Mouse (Mus musculus): ENCODE measurements around the gene Immp2l. TPM values are rescaled to one million over a fixed set of nuclear protein-coding genes. Genes with fewer than 3 reads are reported as not detected.
A peak's percentile ranks its signal among the peaks of the same experiment; 100 is the strongest.

Gene Immp2l
- polyA plus RNA-seq, 1 experiment from 2014 or later, result 7.0 TPM

DNA sequence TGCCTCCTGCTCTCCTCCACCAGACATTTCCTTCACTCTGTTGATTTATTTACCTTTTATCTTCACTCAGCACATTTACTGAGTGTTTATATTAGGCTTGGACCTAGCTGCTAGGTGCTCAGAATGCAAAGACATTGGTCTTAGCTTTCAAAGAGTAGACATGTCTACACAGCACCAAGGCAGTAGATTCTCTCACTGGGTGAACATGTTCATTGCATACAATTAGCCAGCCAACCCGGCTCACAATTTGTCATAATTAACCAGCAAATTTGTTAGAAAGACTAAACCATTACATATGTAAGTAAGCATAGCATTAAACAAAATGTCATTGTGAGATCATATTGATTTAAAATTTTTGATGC lies 542.5 kb downstream of the Immp2l start:
- H3K4me2 ChIP-seq (replicated peaks; ENCODE audit: low read depth, low read length), result peak overlapping the region; percentile 32
- H3K9ac ChIP-seq (replicated peaks; ENCODE audit: low read length), result peak overlapping the region; percentile 43; the same call in 1 of the 2 replicates
- 29% methylated on average over 1 of the region's 1 CpGs for WGBS
- H3K27ac ChIP-seq (ENCODE audit: low read length), result 0 out of 2 replicates have a peak overlapping the region, but pooled peaks have one; percentile 0
- H3K4me3 ChIP-seq (ENCODE audit: low read length), result no peak overlapping the region
- peaks cover 6% of the 10 kb centered on the region; the same call in 1 of the 2 replicates for H3K4me1 ChIP-seq (ENCODE audit: insufficient read depth, low read length)
- H3K36me3 ChIP-seq (ENCODE audit: insufficient read depth, low read length), result no peaks in the 10 kb centered on the region
- no peak; the same call in 1 of the 2 replicates for ATAC-seq (ENCODE audit: low FRiP score, low TSS enrichment)
- no peaks in the 10 kb centered on the region for H3K27me3 ChIP-seq (ENCODE audit: insufficient read depth, low read length)
- no peaks in the 10 kb centered on the region for H3K9me3 ChIP-seq (ENCODE audit: low read length)

DNA sequence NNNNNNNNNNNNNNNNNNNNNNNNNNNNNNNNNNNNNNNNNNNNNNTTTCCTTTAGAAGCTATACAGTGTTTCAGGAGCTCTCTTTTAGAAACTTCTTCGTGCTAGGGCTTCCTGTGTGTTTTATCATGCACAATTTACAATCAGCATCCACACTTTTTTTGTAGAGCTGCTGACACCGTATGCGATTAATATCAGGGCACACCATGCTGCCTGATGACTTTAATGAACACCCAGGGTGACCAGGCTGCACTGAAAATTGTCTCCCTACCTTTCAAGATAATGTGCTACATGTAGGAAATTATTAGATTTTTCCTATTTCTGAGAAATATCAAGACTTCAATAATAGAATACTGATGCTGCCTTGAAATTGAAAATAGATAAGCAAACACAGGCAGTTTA lies 549.9 kb downstream of the Immp2l start:
- ATAC-seq (ENCODE audit: low FRiP score, low TSS enrichment), result no peak
- Histone ChIP-seq H3K4me3 (ENCODE audit: low read length) (no peak overlapping the region), H3K27me3 (ENCODE audit: insufficient read depth, low read length) (no peaks in the 10 kb centered on the region), H3K4me1 (ENCODE audit: insufficient read depth, low read length) (no peaks in the 10 kb centered on the region), H3K9me3 (ENCODE audit: low read length) (no peaks in the 10 kb centered on the region), H3K9ac (replicated peaks; ENCODE audit: low read length) (no peak overlapping the region), H3K27ac (ENCODE audit: low read length) (no peak overlapping the region), H3K36me3 (ENCODE audit: insufficient read depth, low read length) (no peaks in the 10 kb centered on the region), H3K4me2 (replicated peaks; ENCODE audit: low read depth, low read length) (no peak overlapping the region)
- 45% methylated on average over 3 of the region's 3 CpGs for WGBS

DNA sequence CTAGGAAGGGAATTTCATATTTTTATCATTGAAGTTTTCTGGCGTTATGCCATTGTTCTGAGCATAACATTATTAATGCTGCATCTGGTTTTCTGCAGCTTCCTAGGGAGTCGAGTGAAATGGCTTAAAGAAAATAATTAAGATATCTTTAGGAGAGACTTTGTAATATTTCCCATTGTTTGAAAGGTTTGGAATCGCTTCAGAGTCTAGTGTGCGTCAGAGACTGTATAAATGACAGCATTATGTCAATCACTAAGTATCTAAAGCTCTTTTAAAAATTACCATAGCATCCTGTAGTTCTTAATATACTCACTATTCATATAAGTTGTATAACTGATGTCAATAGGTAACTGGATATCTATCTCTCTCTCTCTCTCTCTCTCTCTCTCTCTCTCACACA lies 551.3 kb downstream of the Immp2l start:
- ATAC-seq (ENCODE audit: low FRiP score, low TSS enrichment), result no peak

DNA sequence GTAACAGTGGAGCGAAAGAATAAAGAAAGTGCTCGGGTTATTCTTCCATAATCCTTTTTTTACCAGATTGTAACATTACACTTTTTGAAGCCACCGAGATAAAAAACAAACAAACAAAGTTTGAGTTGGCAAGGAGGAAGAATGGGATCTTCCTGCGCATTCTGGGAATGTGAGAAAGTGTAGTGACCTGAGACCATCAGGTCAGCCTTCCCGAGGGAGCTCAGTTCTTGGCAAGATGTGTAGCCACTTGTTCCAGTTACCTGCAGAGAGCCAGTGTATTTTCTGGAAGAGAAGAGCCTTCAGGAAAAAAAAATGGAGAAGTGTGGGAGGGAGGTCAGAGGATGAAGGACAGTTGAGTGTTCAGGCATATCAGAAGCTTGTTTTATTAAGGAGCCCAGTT lies 569.5 kb downstream of the Immp2l start:
- Histone ChIP-seq H3K9me3 (ENCODE audit: low read length) (no peaks in the 10 kb centered on the region), H3K27ac (ENCODE audit: low read length) (no peak overlapping the region), H3K36me3 (ENCODE audit: insufficient read depth, low read length) (no peaks in the 10 kb centered on the region), H3K4me3 (ENCODE audit: low read length) (no peak overlapping the region), H3K9ac (replicated peaks; ENCODE audit: low read length) (no peak overlapping the region), H3K4me2 (replicated peaks; ENCODE audit: low read depth, low read length) (no peak overlapping the region), H3K4me1 (ENCODE audit: insufficient read depth, low read length) (no peaks in the 10 kb centered on the region), H3K27me3 (ENCODE audit: insufficient read depth, low read length) (no peaks in the 10 kb centered on the region)
- WGBS, result 51% methylated on average over 5 of the region's 5 CpGs
- no peak for ATAC-seq (ENCODE audit: low FRiP score, low TSS enrichment)

More for the DNA sequence above, 551.3 kb downstream of the Immp2l start:
- no peak overlapping the region for H3K9ac ChIP-seq (replicated peaks; ENCODE audit: low read length)
- H3K9me3 ChIP-seq (ENCODE audit: low read length), result no peaks in the 10 kb centered on the region
- H3K4me3 ChIP-seq (ENCODE audit: low read length), result no peak overlapping the region
- H3K4me1 ChIP-seq (ENCODE audit: insufficient read depth, low read length), result no peaks in the 10 kb centered on the region
- H3K36me3 ChIP-seq (ENCODE audit: insufficient read depth, low read length), result no peaks in the 10 kb centered on the region
- H3K27me3 ChIP-seq (ENCODE audit: insufficient read depth, low read length), result no peaks in the 10 kb centered on the region
- WGBS, result 75% methylated on average over 4 of the region's 4 CpGs
- H3K4me2 ChIP-seq (replicated peaks; ENCODE audit: low read depth, low read length), result no peak overlapping the region
- no peak overlapping the region for H3K27ac ChIP-seq (ENCODE audit: low read length)

DNA sequence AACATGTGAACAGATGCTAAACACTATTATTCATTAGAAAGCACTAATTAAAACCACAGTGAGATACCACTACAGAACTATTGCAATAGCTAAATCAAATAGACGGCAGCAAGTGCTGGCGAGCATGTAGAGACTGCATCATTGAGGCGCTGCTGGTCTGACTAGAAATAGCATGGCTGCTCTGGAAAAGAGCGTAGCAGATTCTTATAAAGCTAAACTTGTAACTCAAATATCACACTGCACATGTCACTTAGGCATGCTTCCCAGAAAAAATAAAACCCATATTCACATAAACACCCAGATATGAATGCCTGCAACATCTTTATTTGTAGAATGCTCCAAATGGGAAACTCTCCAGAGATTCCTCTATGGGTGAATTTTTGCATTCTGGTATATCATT lies 570.1 kb downstream of the Immp2l start:
- Histone ChIP-seq H3K9ac (replicated peaks; ENCODE audit: low read length) (no peak overlapping the region), H3K4me3 (ENCODE audit: low read length) (no peak overlapping the region), H3K4me2 (replicated peaks; ENCODE audit: low read depth, low read length) (no peak overlapping the region), H3K36me3 (ENCODE audit: insufficient read depth, low read length) (no peaks in the 10 kb centered on the region), H3K27ac (ENCODE audit: low read length) (no peak overlapping the region), H3K4me1 (ENCODE audit: insufficient read depth, low read length) (no peaks in the 10 kb centered on the region), H3K27me3 (ENCODE audit: insufficient read depth, low read length) (no peaks in the 10 kb centered on the region), H3K9me3 (ENCODE audit: low read length) (no peaks in the 10 kb centered on the region)
- ATAC-seq (ENCODE audit: low FRiP score, low TSS enrichment), result no peak
- 91% methylated on average over 4 of the region's 4 CpGs for WGBS

DNA sequence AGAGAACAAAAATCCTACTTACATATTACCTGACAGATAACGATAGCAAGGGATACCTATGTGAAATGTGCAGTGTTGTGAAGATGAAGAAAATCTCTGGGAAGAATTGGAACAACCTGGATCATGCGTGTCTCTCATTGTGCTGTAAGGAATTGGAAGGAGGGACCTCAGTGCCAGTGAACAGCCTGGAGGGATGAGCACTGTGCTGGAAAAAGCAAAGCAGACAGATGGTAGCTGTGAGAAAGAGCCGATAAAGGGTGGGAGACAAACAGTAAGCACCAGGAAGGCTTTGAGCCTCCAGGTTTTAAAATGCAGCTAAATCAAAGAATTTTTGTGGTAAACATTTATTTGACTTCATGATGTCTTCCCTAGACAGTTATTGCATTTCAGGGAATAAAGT lies 591.4 kb downstream of the Immp2l start:
- Histone ChIP-seq H3K27me3 (ENCODE audit: insufficient read depth, low read length) (no peaks in the 10 kb centered on the region), H3K36me3 (ENCODE audit: insufficient read depth, low read length) (no peaks in the 10 kb centered on the region), H3K27ac (ENCODE audit: low read length) (no peak overlapping the region), H3K9me3 (ENCODE audit: low read length) (no peaks in the 10 kb centered on the region), H3K4me2 (replicated peaks; ENCODE audit: low read depth, low read length) (no peak overlapping the region), H3K4me1 (ENCODE audit: insufficient read depth, low read length) (no peaks in the 10 kb centered on the region), H3K9ac (replicated peaks; ENCODE audit: low read length) (no peak overlapping the region), H3K4me3 (ENCODE audit: low read length) (no peak overlapping the region)
- 83% methylated on average over 3 of the region's 3 CpGs for WGBS
- ATAC-seq (ENCODE audit: low FRiP score, low TSS enrichment), result no peak

DNA sequence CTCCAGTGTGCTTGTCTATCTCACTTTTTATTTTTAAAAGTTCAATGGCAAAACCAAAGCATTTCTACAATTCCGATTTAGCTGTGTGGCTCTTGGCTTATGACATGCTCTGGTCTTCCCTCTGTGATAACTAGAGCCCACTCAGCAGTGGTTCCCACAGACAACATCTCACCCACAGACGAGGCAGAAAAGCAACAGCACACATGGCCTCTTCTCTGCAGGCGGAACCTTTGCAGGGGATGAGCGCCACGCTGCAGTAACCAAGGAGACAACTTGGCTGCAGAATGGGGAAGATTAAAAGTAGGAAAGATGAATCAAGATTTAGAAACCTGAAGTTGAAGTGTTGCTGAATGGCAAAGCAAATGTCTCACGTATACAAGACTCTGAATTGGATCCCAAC lies 597.5 kb downstream of the Immp2l start:
- H3K4me1 ChIP-seq (ENCODE audit: insufficient read depth, low read length), result no peaks in the 10 kb centered on the region
- 81% methylated on average over 6 of the region's 6 CpGs for WGBS
- ATAC-seq (ENCODE audit: low FRiP score, low TSS enrichment), result no peak

DNA sequence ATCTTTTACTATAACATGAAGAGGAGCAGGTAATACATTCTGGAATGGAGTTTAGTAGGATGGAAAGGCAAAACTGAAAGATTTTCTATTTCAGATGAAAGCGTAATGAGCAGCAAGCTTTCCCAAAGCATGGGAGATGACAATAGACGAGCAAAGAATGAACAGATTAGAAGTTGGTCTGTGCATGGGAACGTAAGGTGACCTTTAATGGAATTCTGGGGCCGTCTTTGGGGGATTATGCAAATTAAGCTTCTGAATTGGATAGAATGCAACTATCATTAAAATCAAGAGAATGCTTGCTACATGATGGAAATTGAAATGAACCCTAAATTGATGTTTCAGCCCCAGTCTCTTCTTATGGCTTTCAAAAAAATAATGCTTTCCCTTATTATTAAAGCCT lies 619.4 kb downstream of the Immp2l start:
- ATAC-seq (ENCODE audit: low FRiP score, low TSS enrichment), result no peak
- H3K9me3 ChIP-seq (ENCODE audit: low read length), result no peaks in the 10 kb centered on the region
- 83% methylated on average over 4 of the region's 4 CpGs for WGBS

More for the DNA sequence above, 597.5 kb downstream of the Immp2l start:
- no peaks in the 10 kb centered on the region for H3K9me3 ChIP-seq (ENCODE audit: low read length)
- no peaks in the 10 kb centered on the region for H3K36me3 ChIP-seq (ENCODE audit: insufficient read depth, low read length)
- H3K27ac ChIP-seq (ENCODE audit: low read length), result no peak overlapping the region
- H3K4me2 ChIP-seq (replicated peaks; ENCODE audit: low read depth, low read length), result no peak overlapping the region
- H3K4me3 ChIP-seq (ENCODE audit: low read length), result no peak overlapping the region
- H3K9ac ChIP-seq (replicated peaks; ENCODE audit: low read length), result no peak overlapping the region
- no peaks in the 10 kb centered on the region for H3K27me3 ChIP-seq (ENCODE audit: insufficient read depth, low read length)

DNA sequence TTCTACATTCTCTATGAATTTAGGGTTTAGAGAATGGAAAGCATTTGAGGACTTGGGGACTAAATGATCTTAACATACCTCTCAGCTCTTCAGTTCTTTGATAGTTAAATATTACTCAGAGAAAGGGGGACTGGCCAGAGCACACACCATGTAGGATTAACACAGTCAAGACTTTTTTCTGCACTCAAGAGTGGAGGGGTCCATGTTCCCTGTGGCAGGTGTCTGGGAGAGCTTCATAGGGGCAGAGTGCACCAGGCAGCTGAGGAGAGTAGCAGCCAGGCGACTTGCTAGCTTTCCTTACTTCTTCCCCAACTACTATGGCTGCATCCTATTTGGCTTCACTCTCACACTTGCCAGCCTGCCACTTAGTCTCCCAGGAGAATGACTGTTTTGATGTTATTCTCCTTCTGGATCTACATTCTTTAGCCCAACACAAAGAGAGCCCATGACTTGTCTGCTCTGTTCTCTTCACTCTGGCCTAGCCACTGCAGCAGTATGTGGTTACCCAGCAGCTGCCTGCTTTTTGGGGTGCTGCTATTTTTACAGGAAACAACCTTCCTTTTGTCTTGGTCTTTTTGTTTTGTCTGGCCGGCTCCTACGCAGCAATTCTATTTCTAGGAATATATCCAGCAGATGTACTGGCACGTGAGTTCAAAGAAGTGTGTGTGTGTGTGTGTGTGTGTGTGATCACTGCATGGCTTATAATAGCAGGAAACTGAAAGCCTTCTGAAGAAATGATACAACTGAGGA lies 621.1 kb downstream of the Immp2l start:
- WGBS, result 58% methylated on average over 4 of the region's 4 CpGs

More for the DNA sequence above, 619.4 kb downstream of the Immp2l start:
- Histone ChIP-seq H3K27me3 (ENCODE audit: insufficient read depth, low read length) (no peaks in the 10 kb centered on the region), H3K36me3 (ENCODE audit: insufficient read depth, low read length) (no peaks in the 10 kb centered on the region), H3K4me3 (ENCODE audit: low read length) (no peak overlapping the region), H3K9ac (replicated peaks; ENCODE audit: low read length) (no peak overlapping the region), H3K4me2 (replicated peaks; ENCODE audit: low read depth, low read length) (no peak overlapping the region), H3K4me1 (ENCODE audit: insufficient read depth, low read length) (no peaks in the 10 kb centered on the region), H3K27ac (ENCODE audit: low read length) (no peak overlapping the region)

DNA sequence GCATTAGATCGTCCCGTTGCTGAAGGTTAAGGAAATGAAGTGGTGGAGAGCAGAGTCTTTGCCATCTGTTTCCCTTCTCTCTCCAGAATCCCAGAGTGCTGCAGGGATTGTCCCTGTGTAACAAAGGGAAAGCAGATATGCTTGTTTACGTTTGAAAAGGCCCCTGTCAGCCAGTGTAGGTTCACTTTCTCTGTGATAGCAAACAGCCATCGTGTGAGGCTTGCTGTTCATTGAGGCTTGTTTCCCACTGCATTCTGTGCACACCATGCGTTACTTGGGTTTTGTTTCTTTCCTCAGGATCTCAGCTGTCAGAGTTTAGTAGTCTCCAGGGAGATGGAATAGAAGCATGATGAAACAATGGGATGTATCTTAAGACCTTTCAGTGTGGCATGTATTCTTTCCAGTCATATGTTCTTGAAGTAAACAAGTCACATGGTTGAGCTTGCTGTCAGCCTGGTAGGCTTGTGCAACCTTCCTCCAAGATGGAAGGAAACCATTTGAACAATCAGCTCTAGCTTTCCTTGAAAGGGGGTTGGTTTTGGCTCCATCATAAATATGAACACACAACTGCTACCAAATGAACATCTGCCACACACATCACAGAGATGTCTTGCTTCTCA lies 623.2 kb downstream of the Immp2l start:
- 27% methylated on average over 5 of the region's 5 CpGs for WGBS
- H3K9me3 ChIP-seq (ENCODE audit: low read length), result no peaks in the 10 kb centered on the region
- H3K9ac ChIP-seq (replicated peaks; ENCODE audit: low read length), result no peak overlapping the region
- H3K4me3 ChIP-seq (ENCODE audit: low read length), result no peak overlapping the region
- H3K4me1 ChIP-seq (ENCODE audit: insufficient read depth, low read length), result no peaks in the 10 kb centered on the region
- ATAC-seq (ENCODE audit: low FRiP score, low TSS enrichment), result no peak
- H3K4me2 ChIP-seq (replicated peaks; ENCODE audit: low read depth, low read length), result no peak overlapping the region
- no peaks in the 10 kb centered on the region for H3K36me3 ChIP-seq (ENCODE audit: insufficient read depth, low read length)
- no peak overlapping the region for H3K27ac ChIP-seq (ENCODE audit: low read length)
- no peaks in the 10 kb centered on the region for H3K27me3 ChIP-seq (ENCODE audit: insufficient read depth, low read length)

More for the DNA sequence above, 621.1 kb downstream of the Immp2l start:
- H3K27me3 ChIP-seq (ENCODE audit: insufficient read depth, low read length), result no peaks in the 10 kb centered on the region
- no peak overlapping the region for H3K27ac ChIP-seq (ENCODE audit: low read length)
- no peak overlapping the region for H3K9ac ChIP-seq (replicated peaks; ENCODE audit: low read length)
- no peaks in the 10 kb centered on the region for H3K36me3 ChIP-seq (ENCODE audit: insufficient read depth, low read length)
- H3K4me3 ChIP-seq (ENCODE audit: low read length), result no peak overlapping the region
- H3K4me1 ChIP-seq (ENCODE audit: insufficient read depth, low read length), result no peaks in the 10 kb centered on the region
- peak; percentile 61; the same call in 1 of the 2 replicates for ATAC-seq (ENCODE audit: low FRiP score, low TSS enrichment)
- H3K4me2 ChIP-seq (replicated peaks; ENCODE audit: low read depth, low read length), result no peak overlapping the region
- H3K9me3 ChIP-seq (ENCODE audit: low read length), result no peaks in the 10 kb centered on the region
